ENCODE assay signal across 26 mouse cellular contexts in genomic region chr11:68480660-68481059, GRCm38 (mm10). TPM values are rescaled to one million over a fixed set of nuclear protein-coding genes. Genes with fewer than 3 reads are reported as not detected.
DNase-seq lines count a peak whose midpoint lies in the region; ATAC-seq and TF ChIP-seq lines count a peak whose summit lies in the region.
"Had no signal": no experiment of that assay in that cellular context is flagged by ENCODE, and none has a peak within 500 bp of the region (broad histone marks: within the 10 kb centered on the region; RNA-seq: fewer than 3 reads in every experiment).

No protein-coding gene starts in this region.

- no peaks in the 10 kb centered on the region for H3K9me3 ChIP-seq in lung, embryonic 14.5 days (ENCODE audit: low read depth, low read length)
- no peaks in the 10 kb centered on the region for H3K9me3 ChIP-seq in hindbrain, embryonic 16.5 days (ENCODE audit: control insufficient read depth, low read length)
- H3K9me3 ChIP-seq: embryonic facial prominence, embryonic 15.5 days; limb, embryonic 15.5 days; midbrain, embryonic 15.5 days had no signal

- TF ChIP-seq CTCF in kidney, adult 2 months (conservative IDR thresholded peaks at IDR 0.05; ENCODE audit: insufficient read depth, insufficient read length, low read depth, low read length) = 0 out of 2 replicates have a peak, but pooled peaks have one; percentile 3
- TF ChIP-seq CTCF in lung, embryonic 14.5 days (IDR thresholded peaks at IDR 0.05; ENCODE audit: low read depth) = peak; percentile 28; the same call in 1 of the 2 replicates
- TF ChIP-seq CTCF in Patski (IDR thresholded peaks at IDR 0.05) = peak; percentile 69

- H3K36me3 ChIP-seq in kidney, adult 2 months (ENCODE audit: control insufficient read depth, insufficient read depth, low read length) = no peaks in the 10 kb centered on the region
- no peaks in the 10 kb centered on the region for H3K36me3 ChIP-seq in lung, embryonic 14.5 days (ENCODE audit: insufficient read depth)
- no peaks in the 10 kb centered on the region for H3K36me3 ChIP-seq in hindbrain, embryonic 16.5 days (ENCODE audit: control insufficient read depth, insufficient read depth, low read length)
- H3K36me3 ChIP-seq: embryonic facial prominence, embryonic 15.5 days; heart, embryonic 13.5 days; limb, embryonic 15.5 days; midbrain, embryonic 15.5 days had no signal

- in situ Hi-C loops in Patski (cut with MboI; ENCODE audit: low pct_unique_long_range_greater_than_20kb) = no loop called here

- no peak for DNase-seq in kidney, adult 2 months
- DNase-seq in kidney, postnatal 4 days = no peak
- no peak for DNase-seq in lung, embryonic 14.5 days
- no peak for DNase-seq in lung, adult 18-20 months
- DNase-seq in Patski (ENCODE audit: low read depth, low spot score) = no peak
- DNase-seq in right cerebral cortex, postnatal 14 days = no peak
- no peak for DNase-seq in natural killer cell, adult 2 months (ENCODE audit: low spot score in 2 of 2)
- DNase-seq: adrenal gland, postnatal 14 days; B cell, adult 2 months; cerebellum, adult 9-10 months; gastrocnemius, postnatal 14 days; heart, adult 18-20 months; heart, postnatal 14 days; kidney, adult 9 months; kidney, postnatal 14 days; left cerebral cortex, postnatal 4 days; right cerebral cortex, adult 18-20 months; thymus, adult 2 months; thymus, postnatal 4 days had no signal

- no peaks in the 10 kb centered on the region for H3K4me1 ChIP-seq in kidney, adult 2 months (ENCODE audit: control insufficient read depth, insufficient read depth, low read length)
- H3K4me1 ChIP-seq in lung, embryonic 14.5 days (ENCODE audit: insufficient read depth) = peaks cover 4% of the 10 kb centered on the region; the same call in 1 of the 2 replicates
- H3K4me1 ChIP-seq in hindbrain, embryonic 16.5 days (ENCODE audit: control insufficient read depth, insufficient read depth, low read depth, low read length) = no peaks in the 10 kb centered on the region; the same call in 1 of the 2 replicates
- H3K4me1 ChIP-seq: embryonic facial prominence, embryonic 15.5 days; limb, embryonic 15.5 days; midbrain, embryonic 15.5 days had no signal

- CTCF ChIA-PET in Patski (lab: Charles Lee) = interaction anchor here (0.8 to 3.6 kb wide), 2 partner anchors 48 to 61 kb away, joined by 3 to 11 read pairs; partner anchors contain the start of gene Pik3r5

- no peak overlapping the region for H3K4me3 ChIP-seq in kidney, adult 2 months (ENCODE audit: insufficient read depth, low read depth, low read length)
- no peak overlapping the region for H3K4me3 ChIP-seq in lung, embryonic 14.5 days (ENCODE audit: low read depth, low read length)
- H3K4me3 ChIP-seq in hindbrain, embryonic 16.5 days (ENCODE audit: low read length) = no peak overlapping the region
- H3K4me3 ChIP-seq: embryonic facial prominence, embryonic 15.5 days; heart, embryonic 13.5 days; limb, embryonic 15.5 days; midbrain, embryonic 15.5 days; myocyte had no signal

- 94% methylated on average over 4 of the region's 4 CpGs for WGBS in kidney, adult 2 months
- WGBS in lung, embryonic 14.5 days = 89% methylated on average over 4 of the region's 4 CpGs
- WGBS in hindbrain, embryonic 16.5 days = 90% methylated on average over 4 of the region's 4 CpGs

- ATAC-seq in lung, embryonic 14.5 days (ENCODE audit: insufficient read depth) = no peak
- no peak for ATAC-seq in Patski
- no peak for ATAC-seq in hindbrain, embryonic 16.5 days
- ATAC-seq: forebrain, embryonic 16.5 days; midbrain, embryonic 15.5 days had no signal

- H3K4me2 ChIP-seq in lung, embryonic 14.5 days = no peak overlapping the region
- H3K4me2 ChIP-seq in hindbrain, embryonic 16.5 days (ENCODE audit: low read length) = no peak overlapping the region
- H3K4me2 ChIP-seq: embryonic facial prominence, embryonic 15.5 days; heart, embryonic 13.5 days; limb, embryonic 15.5 days; midbrain, embryonic 15.5 days had no signal

- no peak overlapping the region for H3K27ac ChIP-seq in kidney, adult 2 months (ENCODE audit: insufficient read depth, low read depth, low read length)
- H3K27ac ChIP-seq in lung, embryonic 14.5 days (ENCODE audit: low read depth) = no peak overlapping the region
- H3K27ac ChIP-seq in hindbrain, embryonic 16.5 days (ENCODE audit: low read depth, low read length) = no peak overlapping the region
- H3K27ac ChIP-seq: embryonic facial prominence, embryonic 15.5 days; heart, embryonic 13.5 days; limb, embryonic 15.5 days; midbrain, embryonic 15.5 days had no signal

- POLR2A ChIA-PET in Patski (lab: Charles Lee) = no interaction called here

- no peak overlapping the region for H3K9ac ChIP-seq in lung, embryonic 14.5 days
- H3K9ac ChIP-seq in hindbrain, embryonic 16.5 days (ENCODE audit: low read depth, low read length) = no peak overlapping the region
- H3K9ac ChIP-seq: embryonic facial prominence, embryonic 15.5 days; heart, embryonic 13.5 days; limb, embryonic 15.5 days; midbrain, embryonic 15.5 days had no signal

- no peak for TF ChIP-seq POLR2A in kidney, adult 2 months (IDR thresholded peaks at IDR 0.05; ENCODE audit: low read depth, low read length)

- H3K27me3 ChIP-seq in kidney, adult 2 months (replicated peaks; ENCODE audit: control insufficient read depth, insufficient read depth, low read length) = no peaks in the 10 kb centered on the region
- H3K27me3 ChIP-seq in lung, embryonic 14.5 days (ENCODE audit: insufficient read depth, low read length) = no peaks in the 10 kb centered on the region
- H3K27me3 ChIP-seq in Patski = no peaks in the 10 kb centered on the region
- no peaks in the 10 kb centered on the region for H3K27me3 ChIP-seq in hindbrain, embryonic 16.5 days (replicated peaks; ENCODE audit: control insufficient read depth, insufficient read depth, low read length)
- H3K27me3 ChIP-seq: embryonic facial prominence, embryonic 15.5 days; limb, embryonic 15.5 days had no signal

RNA-seq across cellular contexts. Expression of gene Pik3r6, which starts 22.2 kb away (rescaled TPM):
- polyA plus RNA-seq in kidney, adult 2 months (2012; rRNA removed) = 3.8 and 4.3 TPM in 2 replicates
- 4.3 and 5.6 TPM in 2 replicates for polyA plus RNA-seq in lung, embryonic 14.5 days (2014; fragmentation: Nextera tagmentation; extraction: Ambion mirVana)
- 1.5 TPM for polyA plus RNA-seq in Patski (2021)
- 1.8 and 2.1 TPM in 2 replicates for polyA plus RNA-seq in hindbrain, embryonic 16.5 days (2015; fragmentation: Nextera tagmentation; extraction: Ambion mirVana)

RNA-seq across cellular contexts. Expression of gene Pik3r5, which starts 48.7 kb away (rescaled TPM):
- 0.83 and 2.2 TPM in 2 replicates for polyA plus RNA-seq in kidney, adult 2 months (2012; rRNA removed)
- polyA plus RNA-seq in lung, embryonic 14.5 days (2014; fragmentation: Nextera tagmentation; extraction: Ambion mirVana) = 0.30 and 0.43 TPM in 2 replicates
- polyA plus RNA-seq in Patski (2021) = 5.7 TPM
- 0.26 and 0.44 TPM in 2 replicates for polyA plus RNA-seq in hindbrain, embryonic 16.5 days (2015; fragmentation: Nextera tagmentation; extraction: Ambion mirVana)

Comparison
In these comparisons a context has a peak if more than half of its experiments do, and no peak if none do; other contexts are left out.
1. CTCF ChIP-seq: peak in every context shown above with its lines; median percentile 69 in Patski; 28 in lung, embryonic 14.5 days; 3 in kidney, adult 2 months.